Mouse (Mus musculus) lung, adult 2 months (tissue): Measurements from ENCODE around the gene Sf3a3.

Source experiments
- CTCF ChIP-seq: fragments of 200-500 bp; IDR thresholded peaks from 2 replicates; pipeline ENCODE4 v1.5.1; 2011; ENCODE audit warnings: mild to moderate bottlenecking, low read length, control low read depth; ENCODE audit not compliant: insufficient read depth
- POLR2A ChIP-seq: fragments of 200-500 bp; IDR thresholded peaks from 2 replicates; pipeline ENCODE4 v1.6.1; 2011; ENCODE audit warnings: low read depth, mild to moderate bottlenecking, control low read depth, low read length, borderline replicate concordance; ENCODE audit errors: extremely low read depth

DNA sequence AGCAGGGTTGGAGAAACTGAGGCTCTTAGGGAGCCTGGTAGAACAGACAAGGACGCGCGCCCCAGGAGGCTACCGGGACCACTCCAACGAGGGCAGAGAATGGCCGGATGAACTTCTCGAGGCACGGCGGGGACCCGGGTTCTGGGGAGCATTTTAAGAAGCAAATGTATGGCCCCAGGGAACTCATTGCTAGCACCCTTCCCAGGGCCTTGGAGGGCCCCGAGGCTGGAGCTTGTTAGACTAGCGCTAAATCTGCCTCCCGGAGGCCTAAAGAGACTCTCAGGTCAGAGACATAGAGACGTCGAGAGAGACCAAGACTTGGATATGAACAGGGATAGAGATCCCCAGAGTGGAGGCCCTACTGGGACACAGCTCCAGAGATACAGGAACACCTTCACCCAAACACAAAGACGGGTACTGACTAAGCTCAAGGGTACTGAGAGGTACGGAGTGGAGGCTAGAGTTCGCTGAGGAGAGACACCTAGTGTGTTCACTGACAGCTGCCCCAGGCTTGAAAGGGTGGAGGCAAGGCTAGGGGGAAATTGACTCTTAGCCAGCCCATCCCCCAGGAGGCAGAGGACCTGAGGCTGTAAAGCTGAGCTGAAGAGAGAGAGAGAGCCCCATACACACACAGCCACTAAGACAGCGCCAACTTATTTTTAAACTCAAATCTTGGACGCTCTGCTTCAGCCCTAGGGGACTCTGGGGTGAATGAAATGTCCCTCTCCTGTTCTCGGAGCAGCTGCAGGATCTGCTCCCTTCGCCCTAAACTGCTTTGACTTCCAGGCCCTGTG is 13.3 kb upstream of the Sf3a3 start:
- TF ChIP-seq POLR2A (no peak), CTCF (no peak)
